ENCODE assay signal across 21 mouse cellular contexts in genomic region chr13:56288601-56289000, GRCm38 (mm10). TPM values are rescaled to one million over a fixed set of nuclear protein-coding genes. Genes with fewer than 3 reads are reported as not detected.
"Had no signal": no experiment of that assay in that cellular context is flagged by ENCODE, and none has a peak within 500 bp of the region (broad histone marks: within the 10 kb centered on the region; RNA-seq: fewer than 3 reads in every experiment).

No protein-coding gene starts in this region.

- H3K36me3 ChIP-seq: liver, embryonic 15.5 days; midbrain, embryonic 12.5 days; neural tube, embryonic 13.5 days had no signal

- ATAC-seq: midbrain, embryonic 16.5 days had no signal

- H3K4me3 ChIP-seq: liver, embryonic 15.5 days; megakaryocyte, embryonic 14.5 days; midbrain, embryonic 12.5 days; neural tube, embryonic 13.5 days had no signal

- H3K4me2 ChIP-seq: liver, embryonic 11.5 days; liver, embryonic 15.5 days; lung, embryonic 14.5 days; midbrain, embryonic 12.5 days; neural tube, embryonic 13.5 days had no signal

- H3K4me1 ChIP-seq: liver, embryonic 15.5 days; megakaryocyte, embryonic 14.5 days had no signal

- H3K9me3 ChIP-seq: liver, embryonic 15.5 days; neural tube, embryonic 13.5 days had no signal

- H3K27ac ChIP-seq: liver, embryonic 15.5 days; macrophage; midbrain, embryonic 12.5 days; neural tube, embryonic 13.5 days had no signal

- DNase-seq: kidney, adult 11 months; kidney, adult 9 months; kidney, postnatal 10 days; kidney, postnatal 4 days; left cerebral cortex, postnatal 4 days; lung, postnatal 10 days; right cerebral cortex, adult 18-20 months; right cerebral cortex, postnatal 25 days had no signal

- H3K9ac ChIP-seq: liver, embryonic 15.5 days; lung, embryonic 14.5 days; midbrain, embryonic 12.5 days; neural tube, embryonic 13.5 days had no signal

RNA-seq across cellular contexts. Expression of gene Neurog1, which starts 36.6 kb away (rescaled TPM):
- total RNA-seq: layer of hippocampus, postnatal 14 days; left cerebral cortex, postnatal 10 days; left cerebral cortex, postnatal 4 days had no signal
- polyA plus RNA-seq: liver, embryonic 11.5 days; liver, embryonic 15.5 days; lung, embryonic 14.5 days; macrophage; small intestine, adult 2 months; stomach, embryonic 16.5 days; thymus, postnatal 0 days had no signal
